ENCODE assay signal across 11 mouse cellular contexts in genomic region chr9:13652389-13652877, GRCm38 (mm10).
DNase-seq lines count a peak whose midpoint lies in the region; ATAC-seq lines count a peak whose summit lies in the region.
"Had no signal": no experiment of that assay in that cellular context is flagged by ENCODE, and none has a peak within 500 bp of the region (broad histone marks: within the 10 kb centered on the region; RNA-seq: fewer than 3 reads in every experiment).

No protein-coding gene starts in this region.

- peak overlapping the region; percentile 5; the same call in 1 of the 2 replicates for H3K9ac ChIP-seq in forebrain, embryonic 15.5 days (replicated peaks)
- peak overlapping the region; percentile 46 for H3K9ac ChIP-seq in midbrain, embryonic 16.5 days (ENCODE audit: low read depth, low read length)
- H3K9ac ChIP-seq: embryonic facial prominence, embryonic 13.5 days had no signal

- H3K36me3 ChIP-seq in forebrain, embryonic 15.5 days = no peaks in the 10 kb centered on the region
- no peaks in the 10 kb centered on the region for H3K36me3 ChIP-seq in midbrain, embryonic 16.5 days (ENCODE audit: control insufficient read depth, insufficient read depth, low read length)
- H3K36me3 ChIP-seq: embryonic facial prominence, embryonic 13.5 days had no signal

- no peak overlapping the region for H3K4me3 ChIP-seq in forebrain, embryonic 15.5 days
- no peak overlapping the region for H3K4me3 ChIP-seq in midbrain, embryonic 16.5 days (ENCODE audit: low read depth, low read length)
- H3K4me3 ChIP-seq: embryonic facial prominence, embryonic 13.5 days had no signal

- peak overlapping the region; percentile 41 for H3K27ac ChIP-seq in forebrain, embryonic 15.5 days (replicated peaks)
- H3K27ac ChIP-seq in midbrain, embryonic 16.5 days (ENCODE audit: low read length) = peak overlapping the region; percentile 72
- H3K27ac ChIP-seq: embryonic facial prominence, embryonic 13.5 days had no signal

- peaks cover 9% of the 10 kb centered on the region for H3K4me1 ChIP-seq in forebrain, embryonic 15.5 days
- H3K4me1 ChIP-seq in midbrain, embryonic 16.5 days (ENCODE audit: control insufficient read depth, insufficient read depth, low read length) = peaks cover 8% of the 10 kb centered on the region

- no peak overlapping the region for H3K4me2 ChIP-seq in forebrain, embryonic 15.5 days (replicated peaks)
- peak overlapping the region; percentile 30 for H3K4me2 ChIP-seq in midbrain, embryonic 16.5 days (ENCODE audit: low read length)
- H3K4me2 ChIP-seq: embryonic facial prominence, embryonic 13.5 days; heart, embryonic 11.5 days had no signal

- H3K9me3 ChIP-seq in forebrain, embryonic 15.5 days = no peaks in the 10 kb centered on the region
- H3K9me3 ChIP-seq in midbrain, embryonic 16.5 days (replicated peaks; ENCODE audit: control insufficient read depth, low read length, poor library complexity, severe bottlenecking) = no peaks in the 10 kb centered on the region
- H3K9me3 ChIP-seq: embryonic facial prominence, embryonic 13.5 days had no signal

- peak; percentile 4 for DNase-seq in kidney, postnatal 14 days
- DNase-seq in kidney, adult 9 months = no peak
- peak; percentile 61 for DNase-seq in embryo, embryonic 11 days
- DNase-seq in adrenal gland, postnatal 36 days = no peak
- no peak for DNase-seq in left cerebral cortex, adult 9 months (ENCODE audit: low spot score in 2 of 2)
- DNase-seq: thymus, postnatal 25 days had no signal

- ATAC-seq in forebrain, embryonic 15.5 days (replicated peaks) = peak; percentile 62
- ATAC-seq in midbrain, embryonic 16.5 days = peak; percentile 73
- no peak for ATAC-seq in erythroblast, adult 5-6 weeks (replicated peaks; ENCODE audit: low FRiP score, poor library complexity, severe bottlenecking)

- WGBS in forebrain, embryonic 15.5 days = 12% methylated on average over 8 of the region's 8 CpGs
- 10% methylated on average over 8 of the region's 8 CpGs for WGBS in midbrain, embryonic 16.5 days

- H3K27me3 ChIP-seq in forebrain, embryonic 15.5 days = no peaks in the 10 kb centered on the region
- H3K27me3 ChIP-seq in midbrain, embryonic 16.5 days (ENCODE audit: control insufficient read depth, insufficient read depth, low read depth, low read length) = no peaks in the 10 kb centered on the region
- H3K27me3 ChIP-seq: embryonic facial prominence, embryonic 13.5 days had no signal

Comparison
In these comparisons a context has a peak if more than half of its experiments do, and no peak if none do; other contexts are left out.
1. DNase-seq: peak in kidney, postnatal 14 days (single experiment) and embryo, embryonic 11 days (single experiment); none in kidney, adult 9 months (single experiment), adrenal gland, postnatal 36 days (0 of 2) and left cerebral cortex, adult 9 months (0 of 2).